Mouse (Mus musculus) heart, embryonic 11.5 days (tissue): ENCODE data around the gene Iqca. TPM values are rescaled to one million over a fixed set of nuclear protein-coding genes. Genes with fewer than 3 reads are reported as not detected.
A peak's percentile ranks its signal among the peaks of the same experiment; 100 is the strongest.

ENCODE experiments used
- ATAC-seq: fragments of 200-750 bp; cut with Nextera tagmentation; replicated peaks from 2 replicates; pipeline ENCODE4 v1.8.0; 2017; ENCODE audit warnings: moderate library complexity; ENCODE audit not compliant: insufficient number of reproducible peaks, low FRiP score, low TSS enrichment
- H3K27ac ChIP-seq: fragments of 300-500 bp; sonication (generic); 2 replicates; pipeline ENCODE4 v1.5.1; 2014; ENCODE audit warnings: mild to moderate bottlenecking, low read depth, low read length
- H3K27me3 ChIP-seq: fragments of 300-500 bp; sonication (generic); 2 replicates; pipeline ENCODE4 v1.6.1; 2014; ENCODE audit warnings: mild to moderate bottlenecking, low read length, mixed read lengths; ENCODE audit not compliant: control insufficient read depth, insufficient read depth
- H3K36me3 ChIP-seq: fragments of 300-500 bp; sonication (generic); 2 replicates; pipeline ENCODE4 v1.6.1; 2014; ENCODE audit warnings: mild to moderate bottlenecking, low read length, moderate library complexity, mixed read lengths; ENCODE audit not compliant: control insufficient read depth, insufficient read depth
- H3K4me1 ChIP-seq: fragments of 300-500 bp; sonication (generic); 2 replicates; pipeline ENCODE4 v1.6.1; 2014; ENCODE audit warnings: low read length; ENCODE audit not compliant: control insufficient read depth, insufficient read depth
- H3K4me2 ChIP-seq: fragments of 300-500 bp; sonication (generic); 2 replicates; pipeline ENCODE4 v1.6.1; 2014; ENCODE audit warnings: mild to moderate bottlenecking, moderate library complexity
- H3K4me3 ChIP-seq: fragments of 300-500 bp; sonication (generic); 2 replicates; pipeline ENCODE4 v1.5.1; 2014; ENCODE audit warnings: low read depth, low read length
- H3K9ac ChIP-seq: fragments of 300-500 bp; sonication (generic); 2 replicates; pipeline ENCODE4 v1.6.1; 2014; ENCODE audit warnings: mild to moderate bottlenecking, low read depth, low read length, moderate library complexity
- H3K9me3 ChIP-seq: fragments of 300-500 bp; sonication (generic); replicated peaks from 2 replicates; pipeline ENCODE4 v1.6.1; 2016; ENCODE audit warnings: low read length; ENCODE audit not compliant: control insufficient read depth
- WGBS: fragments of 180-500 bp; shearing (Covaris S2); extraction: QIAGEN DNeasy Blood & Tissue Kit; methylation state at CpG from one replicate; pipeline ENCODE4 v1.1.7; 2014; ENCODE audit not compliant: insufficient replicate concordance; 5-methylcytosine and 5-hydroxymethylcytosine counted together
- polyA plus RNA-seq: library from polyadenylated mRNA; unstranded; fragments of >200 nt; fragmentation: Nextera tagmentation; extraction: Ambion mirVana; gene quantifications from 2 replicates; pipeline ENCODE4 v1.2.1, GENCODE M21; 2014

The Iqca gene
- polyA plus RNA-seq, 1 experiment from 2014 or later: not detected

DNA sequence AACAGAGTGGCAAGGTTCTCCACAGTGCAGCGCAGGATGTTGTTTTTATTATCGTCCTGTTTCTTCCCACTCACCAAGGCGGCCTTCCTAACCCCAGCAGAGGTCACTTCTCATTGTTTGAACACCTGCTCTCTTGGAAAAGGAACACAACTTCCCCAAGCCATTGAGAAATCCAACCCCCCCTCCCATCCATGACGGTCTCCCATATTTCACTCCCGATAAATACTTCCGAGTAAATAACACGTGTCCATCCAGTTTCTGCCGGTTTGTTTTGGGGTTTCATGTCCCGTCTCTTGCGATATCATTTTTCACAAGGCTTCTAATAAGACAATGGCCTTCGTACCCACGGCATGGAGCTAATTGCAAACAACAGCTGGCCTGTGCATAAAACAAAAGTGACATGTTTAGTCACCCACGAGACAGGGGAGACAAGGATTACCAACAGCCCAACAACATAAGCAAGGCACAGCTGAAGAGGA, 9.2 kb upstream of the Iqca start:
- no peak overlapping the region for H3K27ac ChIP-seq
- H3K36me3 ChIP-seq: no peaks in the 10 kb centered on the region
- no peak overlapping the region for H3K4me3 ChIP-seq
- no peak overlapping the region for H3K9ac ChIP-seq
- no peaks in the 10 kb centered on the region for H3K4me1 ChIP-seq
- ATAC-seq: no peak
- H3K4me2 ChIP-seq: no peak overlapping the region
- WGBS: 79% methylated on average over 13 of the region's 13 CpGs
- H3K27me3 ChIP-seq: peaks cover 15% of the 10 kb centered on the region
- H3K9me3 ChIP-seq: no peaks in the 10 kb centered on the region

DNA sequence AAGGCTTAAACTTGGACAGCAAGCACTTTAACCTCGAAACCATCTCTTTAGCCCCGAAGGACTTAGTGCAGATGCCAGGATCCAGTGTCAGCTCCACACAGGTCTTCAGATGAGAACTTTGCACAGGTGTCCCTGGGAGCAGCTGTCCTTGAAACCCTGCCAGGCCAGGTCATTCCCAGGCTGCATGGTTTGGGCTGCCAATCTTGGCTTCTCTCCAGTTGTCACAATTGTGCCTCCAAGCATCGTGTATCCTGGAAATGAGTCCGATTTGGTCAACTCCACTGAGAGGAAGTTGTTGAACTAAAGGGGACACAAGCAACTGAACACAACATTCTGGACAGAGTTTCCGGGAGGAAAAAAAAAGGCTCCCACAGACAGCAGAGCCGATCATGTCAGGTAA, 8.4 kb upstream of the Iqca start:
- WGBS: 80% methylated on average over 6 of the region's 6 CpGs
- no peaks in the 10 kb centered on the region for H3K9me3 ChIP-seq
- peaks cover 15% of the 10 kb centered on the region for H3K27me3 ChIP-seq

GRCm38 (mm10) chr1:90159927-90160326, 6.7 kb upstream of the Iqca start:
- no peak for ATAC-seq
- H3K4me2 ChIP-seq: peak overlapping the region; percentile 20; the same call in 1 of the 2 replicates

More for the DNA sequence above, 8.4 kb upstream of the Iqca start:
- Histone ChIP-seq H3K4me1 (peaks cover 5% of the 10 kb centered on the region), H3K4me2 (no peak overlapping the region), H3K36me3 (no peaks in the 10 kb centered on the region), H3K9ac (no peak overlapping the region), H3K27ac (no peak overlapping the region), H3K4me3 (no peak overlapping the region)
- ATAC-seq: no peak

GRCm38 (mm10) chr1:90156589-90156988, 3.4 kb upstream of the Iqca start:
- ATAC-seq: no peak
- H3K27me3 ChIP-seq: peaks cover 29% of the 10 kb centered on the region
- H3K4me2 ChIP-seq: no peak overlapping the region
- no peaks in the 10 kb centered on the region for H3K36me3 ChIP-seq
- H3K9me3 ChIP-seq: no peaks in the 10 kb centered on the region
- H3K4me3 ChIP-seq: no peak overlapping the region
- no peak overlapping the region for H3K27ac ChIP-seq
- 46% methylated on average over 7 of the region's 7 CpGs for WGBS
- no peak overlapping the region for H3K9ac ChIP-seq
- peaks cover 24% of the 10 kb centered on the region for H3K4me1 ChIP-seq

More at GRCm38 (mm10) chr1:90159927-90160326, 6.7 kb upstream of the Iqca start:
- Histone ChIP-seq H3K36me3 (no peaks in the 10 kb centered on the region), H3K9ac (no peak overlapping the region), H3K9me3 (no peaks in the 10 kb centered on the region), H3K4me3 (no peak overlapping the region), H3K27ac (no peak overlapping the region), H3K4me1 (peaks cover 10% of the 10 kb centered on the region), H3K27me3 (peaks cover 25% of the 10 kb centered on the region)
- 38% methylated on average over 13 of the region's 13 CpGs for WGBS

DNA sequence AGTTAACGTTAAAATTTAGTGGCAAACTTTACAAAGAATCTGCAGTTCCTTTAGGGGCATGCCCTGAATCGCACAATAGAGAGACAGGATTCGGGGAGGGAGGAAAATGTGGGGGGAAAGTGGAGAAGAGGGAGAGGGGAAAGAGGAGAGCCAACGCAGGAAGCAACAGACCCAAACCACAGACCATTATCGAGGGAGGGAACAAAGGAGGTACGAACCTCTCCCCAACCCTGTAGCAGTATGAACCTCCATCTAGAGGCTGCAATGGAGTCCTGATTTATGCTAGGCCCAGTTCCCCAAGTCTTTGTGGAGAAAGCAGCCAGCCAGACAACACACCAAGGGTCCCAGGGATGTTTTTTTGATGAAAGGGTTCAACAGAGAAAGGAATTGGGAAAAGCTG, 586 bp upstream of the Iqca start:
- Histone ChIP-seq H3K27me3 (peaks cover 24% of the 10 kb centered on the region), H3K4me1 (peaks cover 24% of the 10 kb centered on the region), H3K9ac (no peak overlapping the region), H3K9me3 (no peaks in the 10 kb centered on the region), H3K4me3 (peak overlapping the region; percentile 13; the same call in 1 of the 2 replicates), H3K36me3 (no peaks in the 10 kb centered on the region), H3K4me2 (peak overlapping the region; percentile 62), H3K27ac (no peak overlapping the region)
- WGBS: 22% methylated on average over 6 of the region's 6 CpGs
- no peak for ATAC-seq

DNA sequence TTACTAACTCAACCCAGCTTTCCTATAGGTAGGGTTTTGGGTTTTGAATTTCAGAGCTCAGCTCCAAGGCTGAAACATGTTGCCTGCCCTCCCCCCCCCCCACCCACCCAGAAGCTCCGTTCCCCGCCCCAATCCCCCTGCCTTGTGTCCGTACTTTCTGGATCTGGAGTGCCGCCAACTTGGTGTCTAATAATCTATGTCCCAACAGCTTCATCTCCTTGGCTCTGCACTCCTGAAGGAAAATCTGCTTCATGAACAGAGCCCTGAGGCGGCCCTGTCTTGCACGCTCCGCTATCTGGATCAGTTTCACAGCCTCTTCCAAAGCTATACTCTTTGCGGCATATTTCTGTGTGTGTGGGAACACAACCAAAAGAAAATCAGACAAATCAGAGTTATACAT, 13.5 kb downstream of the Iqca start:
- Histone ChIP-seq H3K27me3 (peaks cover under 1% of the 10 kb centered on the region; the same call in 1 of the 2 replicates), H3K4me2 (no peak overlapping the region), H3K27ac (no peak overlapping the region), H3K9ac (no peak overlapping the region), H3K4me1 (no peaks in the 10 kb centered on the region), H3K9me3 (no peaks in the 10 kb centered on the region), H3K36me3 (no peaks in the 10 kb centered on the region), H3K4me3 (no peak overlapping the region)
- 84% methylated on average over 8 of the region's 8 CpGs for WGBS
- ATAC-seq: no peak

DNA sequence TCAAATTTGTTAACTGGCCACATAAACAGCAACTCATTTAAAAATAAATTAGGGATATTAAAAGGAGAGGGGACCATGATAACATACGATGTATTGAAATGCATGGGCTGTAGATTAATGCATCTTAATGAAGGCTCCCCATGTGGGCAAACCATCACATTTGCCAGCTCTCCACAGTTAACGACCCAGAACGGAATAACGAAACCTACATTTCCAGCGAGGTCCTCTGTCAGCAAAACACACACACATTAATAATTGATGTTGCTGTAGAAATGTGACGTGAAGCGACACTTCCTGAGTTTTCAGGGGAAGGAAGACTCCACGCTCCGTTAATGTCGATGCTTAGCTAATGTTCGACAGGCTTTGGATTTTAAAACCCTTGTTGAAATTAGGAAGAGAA, 20.8 kb downstream of the Iqca start:
- H3K4me3 ChIP-seq: no peak overlapping the region
- H3K9me3 ChIP-seq: no peaks in the 10 kb centered on the region
- no peaks in the 10 kb centered on the region for H3K36me3 ChIP-seq
- WGBS: 84% methylated on average over 11 of the region's 11 CpGs
- H3K27me3 ChIP-seq: no peaks in the 10 kb centered on the region; the same call in 1 of the 2 replicates
- no peaks in the 10 kb centered on the region for H3K4me1 ChIP-seq
- no peak for ATAC-seq
- H3K27ac ChIP-seq: no peak overlapping the region
- H3K9ac ChIP-seq: no peak overlapping the region
- H3K4me2 ChIP-seq: no peak overlapping the region

DNA sequence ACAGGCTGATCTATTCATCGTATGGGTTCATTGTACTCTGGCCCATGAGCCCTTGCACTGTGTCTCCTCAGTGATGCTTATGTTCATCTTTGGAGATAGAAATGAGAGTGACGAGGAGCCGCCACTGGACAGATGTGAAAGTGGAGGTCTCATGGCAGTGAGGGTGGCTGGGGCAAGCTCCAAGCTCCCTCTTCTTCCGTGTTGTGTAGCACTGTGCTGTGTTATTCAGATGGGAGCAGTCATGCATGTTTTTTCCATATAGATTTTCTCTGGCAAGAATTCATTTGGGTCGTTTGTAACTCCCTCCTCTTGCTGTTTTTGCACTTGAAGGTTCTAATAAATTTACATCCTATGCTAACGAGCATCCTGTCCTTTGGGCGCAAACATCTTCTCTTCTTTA, 21.2 kb downstream of the Iqca start:
- Histone ChIP-seq H3K9me3 (no peaks in the 10 kb centered on the region), H3K9ac (no peak overlapping the region), H3K27ac (no peak overlapping the region), H3K4me3 (no peak overlapping the region), H3K27me3 (no peaks in the 10 kb centered on the region; the same call in 1 of the 2 replicates), H3K4me2 (no peak overlapping the region), H3K4me1 (no peaks in the 10 kb centered on the region), H3K36me3 (no peaks in the 10 kb centered on the region)
- WGBS: 78% methylated on average over 7 of the region's 7 CpGs
- no peak for ATAC-seq

GRCm38 (mm10) chr1:90124561-90124960, 28.6 kb downstream of the Iqca start:
- no peak for ATAC-seq
- Histone ChIP-seq H3K27me3 (no peaks in the 10 kb centered on the region), H3K9ac (no peak overlapping the region), H3K4me1 (no peaks in the 10 kb centered on the region), H3K9me3 (no peaks in the 10 kb centered on the region), H3K36me3 (no peaks in the 10 kb centered on the region), H3K4me2 (no peak overlapping the region), H3K27ac (no peak overlapping the region), H3K4me3 (no peak overlapping the region)
- WGBS: 92% methylated on average over 12 of the region's 12 CpGs
